12 mouse cellular contexts compared by ENCODE assay signal in genomic region chr1:33817931-33818330, GRCm38 (mm10).
"Had no signal": no experiment of that assay in that cellular context is flagged by ENCODE, and none has a peak within 500 bp of the region (broad histone marks: within the 10 kb centered on the region; RNA-seq: fewer than 3 reads in every experiment).

No protein-coding gene starts in this region.

- ATAC-seq: midbrain, embryonic 16.5 days had no signal

- DNase-seq: lung, adult 18-20 months; lung, embryonic 14.5 days; lung, postnatal 10 days; lung, postnatal 4 days; midbrain, embryonic 14.5 days; retina, postnatal 1 day; right cerebral cortex, postnatal 4 days; spleen, adult 18-20 months; thymus, adult 2 months; thymus, postnatal 25 days; thymus, postnatal 4 days had no signal
